Mouse (Mus musculus): ENCODE measurements around the gene Mapk7.

Mapk7 gene

DNA sequence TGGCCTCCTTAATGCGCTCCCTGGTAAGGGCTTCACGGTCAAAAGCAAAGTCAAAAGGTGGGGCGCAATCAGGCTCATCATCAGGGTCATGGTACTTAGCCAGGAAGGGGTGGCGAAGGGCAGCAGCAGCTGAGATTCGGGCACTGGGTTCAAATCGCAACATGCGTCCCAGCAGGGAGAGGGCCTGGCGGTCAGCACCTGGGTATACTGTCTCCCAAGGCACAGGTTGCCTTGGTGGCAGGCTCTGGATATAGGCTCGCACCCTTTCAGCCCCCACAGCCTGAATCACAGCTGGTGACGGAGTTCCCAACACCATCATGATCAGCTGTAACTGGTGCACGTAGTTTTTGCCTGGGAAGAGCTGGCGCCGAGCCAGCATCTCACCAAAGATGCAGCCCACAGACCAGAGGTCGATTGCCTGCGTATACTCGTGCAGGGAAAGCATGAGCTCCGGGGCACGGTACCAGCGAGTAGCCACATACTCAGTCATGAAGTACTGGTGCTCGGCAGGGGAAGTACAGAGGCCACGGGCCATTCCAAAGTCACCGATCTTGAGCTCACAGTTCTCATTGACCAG, 3.2 kb downstream of the Mapk7 start:
- no peak for DNase-seq (ENCODE audit: low spot score)

DNA sequence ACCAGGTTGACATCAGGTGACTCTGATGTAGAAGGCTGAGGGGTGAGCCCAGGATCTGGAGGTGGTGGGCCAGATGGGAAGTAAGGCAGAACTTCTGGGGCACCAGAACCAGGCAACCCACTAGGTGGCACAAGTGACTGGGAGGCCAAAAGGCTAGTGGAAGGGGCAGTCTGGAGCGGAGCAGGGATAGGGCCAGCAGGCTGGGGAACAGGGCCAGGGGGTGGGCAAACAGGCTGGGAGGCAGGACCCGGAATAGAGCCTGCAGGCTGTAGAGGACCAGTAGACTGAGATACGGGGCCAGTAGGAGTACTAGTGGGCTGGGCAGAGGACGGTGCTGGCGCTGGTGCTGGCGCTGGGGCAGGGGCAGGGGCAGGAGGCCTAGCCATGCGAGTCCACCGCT, 4.3 kb downstream of the Mapk7 start:
- no peak for DNase-seq (ENCODE audit: low spot score)

DNA sequence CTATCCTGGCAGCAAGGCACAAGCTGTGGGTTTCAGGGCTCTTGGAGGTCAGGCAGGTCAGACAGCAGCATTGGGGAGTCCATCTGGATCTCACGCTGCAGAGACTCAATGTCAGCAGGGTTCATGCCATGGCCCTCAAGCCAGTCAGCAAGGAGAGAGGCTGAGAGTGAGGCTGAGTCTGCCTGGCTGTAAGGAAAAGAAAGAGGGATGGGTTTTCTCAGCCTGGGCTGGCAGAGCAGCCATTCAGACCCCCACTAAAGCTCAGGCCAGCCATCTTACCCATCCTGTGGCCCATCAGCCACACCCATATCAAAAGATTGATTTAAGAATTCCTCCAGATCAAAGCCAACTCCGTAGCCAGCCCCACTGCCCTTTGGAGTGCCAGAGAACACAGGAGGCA, 5.1 kb downstream of the Mapk7 start:
- no peak for DNase-seq (ENCODE audit: low spot score)

DNA sequence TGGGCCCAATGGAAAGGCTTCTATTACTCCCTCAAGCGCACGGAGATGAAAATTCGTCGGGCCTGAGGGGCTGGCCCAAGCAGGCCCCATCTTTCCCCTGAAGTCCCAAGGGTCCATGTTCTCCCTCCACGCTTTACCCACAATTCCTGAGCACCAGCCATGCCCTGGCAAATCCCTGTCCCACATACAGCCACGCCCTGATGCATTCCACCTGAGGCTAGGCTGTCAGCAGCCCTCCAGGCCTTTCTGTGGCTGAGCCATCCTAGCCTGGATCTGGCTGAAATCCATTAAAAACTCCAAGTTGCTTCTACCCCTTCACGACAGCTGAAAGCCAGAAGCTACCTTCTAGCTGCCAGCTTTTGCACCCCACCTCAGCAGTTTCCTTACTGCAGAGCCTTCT, 6.3 kb downstream of the Mapk7 start:
- no peak for DNase-seq (ENCODE audit: low spot score)

DNA sequence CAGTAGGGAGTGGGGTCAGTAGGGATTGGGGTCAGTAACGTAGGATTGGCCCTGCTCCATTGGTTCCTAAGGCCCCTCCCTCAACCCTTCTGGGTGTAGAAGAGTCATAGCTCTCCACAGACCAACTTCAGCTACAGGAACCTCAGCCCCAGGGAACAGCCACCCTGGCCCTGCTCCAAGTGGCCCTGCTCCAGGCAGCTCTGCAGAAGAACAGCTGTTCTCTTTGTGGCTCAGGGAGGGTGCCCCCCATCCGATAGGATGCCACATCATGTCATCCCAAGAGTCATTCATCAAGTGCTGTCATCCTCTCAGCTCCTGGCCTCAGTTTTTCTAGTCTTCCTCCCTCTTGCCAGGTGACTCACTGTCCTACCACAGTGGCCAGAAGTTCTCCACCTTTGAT, 6.8 kb downstream of the Mapk7 start:
- no peak for DNase-seq (ENCODE audit: low spot score)

DNA sequence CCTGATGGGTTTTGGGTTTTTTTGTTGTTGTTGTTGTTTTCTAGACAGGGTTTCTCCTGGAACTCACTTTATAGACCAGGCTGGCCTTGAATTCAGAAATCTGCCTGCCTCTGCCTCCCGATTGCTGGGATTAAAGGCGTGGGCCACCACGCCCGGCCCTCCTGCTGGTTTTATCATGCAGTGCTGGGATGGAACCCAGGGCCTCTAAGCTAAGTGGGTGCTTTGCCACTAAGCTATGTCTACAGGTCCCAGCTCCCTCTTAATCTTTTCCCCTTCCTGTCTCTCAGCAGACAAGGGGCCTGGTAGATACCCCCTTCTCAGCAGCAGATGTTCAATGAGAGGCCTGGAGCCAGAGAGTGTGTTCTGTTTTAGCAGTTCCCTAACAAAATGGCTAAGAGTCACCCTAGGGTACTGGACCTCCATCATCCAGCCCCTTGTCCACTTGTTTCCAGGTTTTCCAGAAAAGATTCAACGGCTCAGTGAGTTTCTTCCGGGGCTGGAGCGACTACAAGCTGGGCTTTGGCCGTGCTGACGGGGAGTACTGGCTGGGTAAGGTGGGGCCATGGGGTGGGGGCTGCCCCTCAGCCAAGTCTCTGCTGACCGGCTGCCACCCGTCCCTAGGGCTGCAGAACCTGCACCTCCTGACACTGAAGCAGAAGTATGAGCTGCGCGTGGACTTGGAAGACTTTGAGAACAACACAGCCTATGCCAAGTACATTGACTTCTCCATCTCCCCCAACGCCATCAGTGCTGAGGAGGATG, 7.6 kb downstream of the Mapk7 start:
- no peak for DNase-seq (ENCODE audit: low spot score)

DNA sequence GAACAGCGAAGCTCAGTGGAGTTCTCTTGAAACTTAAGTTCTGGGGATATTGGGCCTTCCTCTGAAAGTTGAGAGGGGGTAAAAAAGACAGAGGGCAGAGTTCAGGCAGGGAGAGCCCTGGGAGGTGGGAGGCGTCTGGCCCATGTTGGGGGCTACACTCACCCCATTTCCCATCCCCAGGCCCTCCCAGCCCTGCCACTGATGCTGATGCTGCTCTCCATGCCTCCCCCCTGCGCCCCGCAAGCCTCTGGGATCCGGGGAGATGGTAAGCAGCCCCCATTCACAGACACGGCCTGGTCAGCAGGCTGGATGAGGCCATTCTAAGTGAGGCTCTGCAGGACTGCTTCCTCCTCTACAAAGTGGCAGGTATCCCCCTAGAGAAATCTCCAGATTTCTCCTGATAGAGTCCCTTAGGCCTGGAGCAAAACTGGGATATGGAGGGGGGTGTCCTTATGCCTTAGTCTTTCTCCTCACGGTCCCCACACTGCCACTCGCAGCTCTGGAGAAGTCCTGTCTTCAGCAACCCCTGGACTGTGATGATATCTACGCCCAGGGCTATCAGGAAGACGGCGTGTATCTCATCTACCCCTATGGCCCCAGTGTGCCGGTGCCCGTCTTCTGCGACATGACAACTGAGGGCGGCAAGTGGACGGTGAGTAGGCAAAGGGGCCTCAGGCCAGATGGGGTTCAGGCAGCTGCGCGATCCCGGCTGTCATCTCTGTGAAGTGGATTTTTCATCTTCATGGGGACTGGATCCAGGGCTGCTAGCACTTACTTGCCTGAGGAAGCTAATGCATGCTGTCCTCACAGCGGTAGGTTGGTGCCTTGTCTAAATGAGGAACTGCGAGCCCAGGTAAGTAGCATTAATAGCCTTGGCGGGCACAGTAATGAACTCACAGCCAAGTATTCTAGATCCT, 8.4 kb downstream of the Mapk7 start:
- DNase-seq (ENCODE audit: low spot score) = no peak

DNA sequence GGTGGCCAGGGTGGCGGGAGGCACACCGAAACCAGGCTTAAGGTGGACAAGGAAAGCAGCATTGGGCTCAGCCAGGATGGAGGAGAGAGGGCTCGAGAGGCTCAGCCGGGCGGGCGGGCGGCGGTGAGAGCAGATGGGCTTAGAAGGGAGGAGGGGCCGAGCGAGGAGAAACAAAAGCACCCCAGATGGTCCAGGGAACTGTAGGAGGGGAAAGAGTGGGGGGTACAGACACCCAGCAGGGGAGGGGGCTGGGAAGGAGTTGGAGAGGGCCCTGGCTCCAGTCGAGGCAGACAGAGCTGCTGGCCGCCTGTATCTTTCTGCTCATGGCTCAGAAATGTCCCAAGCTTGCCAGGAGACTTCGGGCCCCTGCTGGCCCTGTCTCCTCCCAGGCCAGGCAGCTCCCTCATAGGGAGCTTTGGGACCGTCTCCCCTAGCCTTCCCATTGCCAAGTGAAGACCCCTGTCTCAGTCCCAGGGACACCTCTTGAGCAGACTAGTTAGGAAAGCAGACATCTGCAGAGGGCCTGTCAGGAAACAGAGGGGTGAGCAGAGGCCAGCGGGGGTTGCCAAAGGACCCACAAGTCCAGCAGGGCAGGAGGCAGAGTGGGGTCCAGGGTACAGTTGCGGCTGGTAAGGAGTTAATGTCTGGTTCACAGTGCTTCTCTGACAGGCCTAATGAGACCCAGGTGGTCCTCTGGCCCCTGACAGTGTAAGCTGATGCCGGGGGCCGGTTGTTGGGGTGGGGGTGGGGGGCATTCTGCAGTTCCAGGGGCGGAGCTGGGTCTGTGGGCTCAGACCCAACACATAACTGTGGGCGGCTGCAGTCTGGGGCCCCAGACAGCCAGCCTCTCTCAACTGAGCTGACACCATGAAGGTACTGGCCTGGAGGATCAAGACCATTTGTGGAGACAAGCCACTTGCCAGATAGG, 9.3 kb downstream of the Mapk7 start, which contains the start of gene Mfap4:
Gene Mfap4 (plus strand): TSS at position 819 of the 928 bp plus-strand sequence.
- DNase-seq (ENCODE audit: low spot score) = no peak

DNA sequence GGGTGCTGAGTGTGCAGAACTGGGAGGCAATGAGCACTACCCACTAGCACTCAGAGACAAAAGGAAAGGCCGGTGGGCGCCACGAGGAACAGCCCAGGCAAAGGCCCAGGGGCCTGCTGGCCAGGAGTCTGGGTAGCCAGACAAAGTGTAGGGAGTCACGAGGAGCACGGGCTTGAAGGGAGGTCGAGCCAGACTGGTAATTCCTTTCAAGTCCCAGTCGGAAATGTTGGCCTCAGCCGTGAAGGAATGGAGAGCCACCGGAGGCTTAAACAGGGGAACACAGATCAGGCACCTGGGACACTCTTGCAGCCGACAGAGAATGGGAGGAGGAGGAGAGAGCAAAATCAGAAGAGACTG, 10.0 kb downstream of the Mapk7 start:
- no peak for DNase-seq (ENCODE audit: low spot score)

DNA sequence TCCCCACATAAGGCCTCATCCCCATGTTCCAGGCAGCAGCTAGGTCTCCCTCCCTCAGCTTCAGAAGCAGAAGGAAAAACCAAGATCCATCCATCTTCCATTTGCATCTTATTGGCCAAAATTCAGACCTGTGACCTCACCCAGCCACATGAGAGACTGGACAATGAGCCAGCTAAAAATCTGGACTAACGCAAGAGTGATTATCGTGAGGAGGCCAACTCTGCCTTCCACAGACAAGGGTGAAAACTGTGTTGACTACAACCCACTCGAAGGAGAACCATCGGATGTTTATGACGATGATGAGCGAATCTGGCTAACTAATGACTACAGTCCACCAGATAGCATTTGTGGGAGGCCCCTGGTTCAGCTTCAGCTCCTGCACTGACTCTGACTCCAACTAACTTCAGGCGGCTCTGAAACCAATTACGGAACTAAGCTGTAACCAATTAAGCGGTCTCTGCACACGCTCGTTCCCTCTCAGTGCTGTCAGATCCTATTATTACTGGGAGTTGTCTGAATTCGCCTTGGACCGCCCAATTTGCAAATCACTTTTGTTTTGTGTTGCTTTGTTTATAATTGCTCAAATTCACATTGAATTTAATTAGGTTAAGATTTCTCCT, 10.9 kb downstream of the Mapk7 start:
- no peak for DNase-seq (ENCODE audit: low spot score)

DNA sequence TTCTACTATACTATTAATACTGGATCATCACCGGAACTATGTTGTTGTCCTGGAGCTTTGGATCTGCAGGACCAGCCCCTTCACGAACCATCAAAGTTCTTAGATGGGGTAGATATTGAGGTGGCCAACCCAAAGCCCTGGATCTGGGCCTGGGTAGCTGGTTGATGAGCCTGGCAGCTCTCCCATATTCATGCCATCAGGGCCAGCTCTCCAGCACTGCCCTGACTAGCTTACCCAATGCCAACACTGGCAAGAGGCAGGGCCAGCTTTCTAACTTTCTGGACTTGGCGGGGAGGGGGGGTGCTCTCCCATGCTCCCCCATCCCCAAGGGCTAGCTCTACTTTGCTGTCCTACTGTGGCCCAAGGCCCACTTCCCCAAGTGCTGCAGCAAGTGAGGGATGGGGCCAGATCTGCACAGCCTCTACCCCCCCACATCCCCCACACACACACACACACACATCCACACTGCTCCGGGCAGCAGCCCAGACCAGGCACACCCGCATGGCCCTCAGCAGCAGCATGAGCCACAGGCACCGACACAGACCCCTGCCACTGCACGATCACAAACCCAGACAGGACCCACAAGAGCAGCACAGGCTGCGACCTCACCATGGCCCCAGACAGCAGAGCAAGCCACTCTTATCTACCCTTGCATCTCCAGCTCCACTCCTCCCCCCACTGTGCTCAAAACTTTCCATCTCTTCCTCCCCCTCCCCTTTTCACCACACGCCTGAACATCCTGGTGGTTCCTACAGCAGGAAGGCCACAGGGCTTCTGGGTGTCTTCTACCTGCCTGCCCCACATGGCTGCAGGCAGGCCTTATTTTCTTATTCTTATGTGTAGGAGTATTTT, 12.7 kb downstream of the Mapk7 start:
- no peak for DNase-seq (ENCODE audit: low spot score)

DNA sequence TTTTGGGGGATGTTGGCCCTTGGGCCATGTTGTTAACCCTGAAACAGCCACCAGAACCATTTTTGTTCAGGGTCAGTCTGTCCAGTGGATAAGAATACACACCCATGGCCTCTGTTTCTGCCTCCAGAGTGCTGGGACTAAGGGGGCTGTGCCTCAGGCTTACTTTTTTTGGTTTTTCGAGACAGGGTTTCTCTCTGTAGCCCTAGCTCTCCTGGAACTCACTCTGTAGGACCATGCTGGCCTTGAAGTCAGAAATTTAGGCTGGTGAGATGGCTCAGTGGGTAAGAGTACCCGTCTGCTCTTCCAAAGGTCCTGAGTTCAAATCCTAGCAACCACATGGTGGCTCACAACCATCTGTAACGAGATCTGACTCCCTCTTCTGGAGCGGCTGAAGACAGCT, 15.4 kb downstream of the Mapk7 start:
- DNase-seq (ENCODE audit: low spot score) = no peak

DNA sequence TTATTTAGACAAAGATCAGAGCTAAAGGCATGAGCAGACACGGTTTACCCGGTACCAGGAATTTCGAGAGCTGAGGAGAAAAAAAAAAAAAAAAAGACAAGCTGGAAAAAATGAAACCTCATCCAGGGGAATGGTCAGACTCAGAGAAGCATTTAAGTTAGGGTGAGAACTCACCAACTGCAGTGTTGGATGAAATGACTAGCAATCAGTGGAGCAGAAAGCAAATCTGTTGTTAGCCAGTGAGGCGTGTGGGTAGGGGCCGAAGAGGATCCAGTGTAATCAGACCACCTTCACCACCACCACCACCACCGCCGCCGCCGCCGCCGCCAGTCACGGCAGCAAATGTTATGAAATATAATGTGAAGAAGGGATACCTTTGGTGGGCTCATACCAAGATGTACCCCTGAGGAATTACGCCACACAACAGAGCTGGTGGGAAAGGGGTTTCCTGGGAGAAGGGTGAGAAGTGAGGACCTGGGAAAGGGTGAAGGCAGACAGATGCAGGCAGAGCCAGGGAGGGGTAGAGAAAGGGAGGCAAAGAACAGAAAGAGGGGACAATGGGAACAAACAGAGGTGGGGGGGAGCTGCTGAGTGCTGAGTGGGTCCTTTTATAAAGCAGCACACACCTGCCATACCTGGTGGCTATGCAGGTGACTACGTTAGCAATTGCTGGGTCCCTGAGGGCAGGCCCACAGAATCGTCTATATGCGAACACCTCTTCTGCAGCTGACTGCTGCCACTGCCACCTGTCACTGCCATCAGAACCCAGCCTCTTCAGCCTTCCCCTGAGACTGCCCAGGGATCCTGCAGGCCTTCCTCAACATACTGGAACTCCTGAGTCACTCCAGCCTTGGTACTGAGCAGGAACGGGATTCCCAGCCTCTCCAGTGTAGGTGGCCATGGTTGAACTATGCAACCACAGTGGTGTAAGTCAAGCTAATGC, 16.4 kb downstream of the Mapk7 start:
- no peak for DNase-seq (ENCODE audit: low spot score)

DNA sequence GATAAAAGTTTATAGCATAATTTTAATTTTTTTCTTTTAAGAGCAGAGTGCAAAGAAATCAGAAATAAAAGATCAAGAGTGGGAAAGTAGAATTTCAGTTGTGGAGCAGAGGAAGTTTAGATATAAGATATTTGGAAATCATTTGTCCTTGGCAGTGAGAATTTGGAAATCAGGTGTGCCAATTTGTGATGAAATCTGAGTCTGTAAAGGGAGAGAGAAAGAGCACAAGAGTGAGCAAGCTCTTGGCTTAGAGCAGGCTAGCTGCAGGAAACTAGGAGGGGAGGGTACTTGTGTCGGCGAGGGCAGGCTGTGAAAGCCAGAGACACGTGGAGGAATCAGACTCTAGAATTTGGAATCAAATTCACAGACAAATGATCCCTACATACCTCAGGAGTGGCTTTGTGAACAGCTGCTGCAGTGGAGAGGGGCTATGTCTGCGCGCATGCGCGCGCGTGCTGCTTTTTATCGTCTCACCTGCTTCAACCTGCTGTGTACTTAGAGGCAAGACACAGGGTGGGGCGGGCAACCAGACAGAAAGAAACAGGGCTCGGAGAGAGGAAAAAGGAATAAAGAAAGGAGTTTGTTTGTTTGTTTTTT, 17.3 kb downstream of the Mapk7 start:
- no peak for DNase-seq (ENCODE audit: low spot score)

DNA sequence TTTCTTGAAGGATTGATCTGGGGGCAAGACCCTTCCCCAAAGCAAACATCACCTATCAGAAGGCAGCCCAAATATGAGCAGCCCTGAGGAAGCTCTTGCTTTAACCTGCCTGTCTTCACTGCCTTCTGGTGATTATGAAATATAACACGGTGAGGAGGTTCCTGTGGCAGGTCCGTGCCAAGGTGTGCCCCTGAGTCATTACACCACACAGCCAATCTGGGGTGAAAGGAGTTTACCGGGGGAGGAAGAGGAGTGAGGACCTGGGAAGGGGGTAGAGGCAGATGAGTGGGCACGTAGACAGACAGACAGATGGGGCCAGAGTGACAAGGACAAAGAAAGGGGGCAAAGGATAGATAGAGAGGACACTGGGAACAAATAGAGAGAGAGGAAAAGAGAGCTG, 20.6 kb downstream of the Mapk7 start:
- no peak for DNase-seq (ENCODE audit: low spot score)

DNA sequence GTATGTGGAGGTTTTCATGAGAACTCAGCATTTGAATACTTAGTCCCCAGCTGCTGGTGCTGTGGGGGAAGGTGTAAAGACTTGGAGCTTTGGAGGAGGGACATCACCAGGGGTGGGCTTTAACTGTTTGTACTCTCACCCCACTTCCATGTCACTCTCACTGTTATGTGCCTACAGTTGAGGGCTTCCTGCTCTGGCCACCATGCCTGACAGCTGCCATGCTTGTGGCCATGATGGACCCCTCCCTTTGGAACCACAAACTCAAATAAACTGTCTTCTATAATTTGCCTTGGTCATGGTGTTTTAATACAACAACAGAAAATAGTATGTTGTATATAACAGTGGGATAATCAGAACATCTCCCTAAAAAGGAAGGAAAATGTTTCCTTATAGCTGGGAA, 23.3 kb downstream of the Mapk7 start:
- DNase-seq (ENCODE audit: low spot score) = no peak

DNA sequence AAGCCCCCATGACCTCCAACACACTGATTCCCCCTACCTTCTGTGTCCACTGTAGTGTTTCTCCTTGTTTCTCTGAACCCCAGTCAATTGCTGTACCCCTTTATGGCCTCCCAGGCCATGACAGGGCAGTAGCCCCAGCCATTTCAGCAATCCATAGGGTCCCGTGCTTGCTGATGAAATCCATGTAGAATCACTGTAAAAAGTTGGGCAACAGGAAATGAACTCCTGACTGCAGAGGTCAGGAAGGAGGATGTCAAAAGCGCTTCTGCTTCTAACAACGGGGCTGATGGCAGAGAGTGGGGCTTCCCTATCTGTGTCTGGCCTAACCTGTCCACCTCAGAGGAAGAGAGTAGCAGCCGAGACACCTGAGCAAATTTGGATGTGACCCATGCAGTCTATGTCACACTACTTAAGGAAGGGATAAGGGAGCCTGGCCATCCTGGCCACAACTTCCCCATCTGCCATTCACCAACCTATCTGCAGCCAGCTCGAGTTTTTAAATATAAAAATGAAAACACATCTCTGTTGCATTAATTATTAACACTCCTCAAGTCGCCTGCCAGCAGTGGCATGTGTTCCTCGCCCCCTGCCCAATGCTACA, 24.8 kb downstream of the Mapk7 start:
- DNase-seq (ENCODE audit: low spot score) = no peak

DNA sequence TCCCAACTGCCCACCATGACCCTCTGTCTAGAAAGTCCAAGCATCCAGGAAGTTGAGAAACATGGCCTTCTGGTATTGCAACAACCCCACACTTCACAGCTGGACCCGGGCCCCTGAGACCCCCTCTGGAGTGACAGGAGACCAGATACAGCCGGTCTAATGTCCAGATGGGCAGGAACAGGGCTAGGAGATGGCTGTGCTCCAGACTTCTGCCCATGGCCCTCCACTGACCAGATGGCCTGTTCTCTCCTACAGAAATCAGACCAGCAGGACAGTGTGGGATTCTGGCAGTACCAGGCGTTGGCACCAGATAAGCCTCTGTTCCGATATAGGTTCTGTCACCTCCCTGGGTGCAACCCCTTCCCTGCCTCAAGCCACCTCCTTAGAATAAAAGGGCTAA, 25.7 kb downstream of the Mapk7 start:
- DNase-seq (ENCODE audit: low spot score) = no peak

DNA sequence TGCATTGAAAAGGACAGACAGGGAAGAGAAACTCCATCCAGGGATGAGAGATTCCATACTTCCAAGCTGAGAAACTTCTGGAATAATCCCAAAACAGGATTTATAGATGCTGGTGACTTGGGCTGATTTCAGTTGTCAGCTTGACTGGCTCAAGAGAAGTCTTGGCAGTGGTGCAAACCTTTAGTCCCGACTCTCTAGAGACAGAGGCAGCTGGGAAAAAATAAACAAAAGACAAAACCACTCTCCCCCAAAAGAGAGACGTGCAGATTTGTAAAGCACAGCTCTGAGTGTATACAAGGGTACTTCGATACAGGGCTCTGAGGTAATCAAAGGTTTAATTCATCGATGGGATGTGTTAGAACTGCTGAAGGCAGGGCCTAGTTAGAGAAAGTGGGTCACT, 28.8 kb downstream of the Mapk7 start:
- no peak for DNase-seq (ENCODE audit: low spot score)

All from c-Kit-positive CD71-positive TER-119-positive erythroid progenitor cells, embryonic 14.5 days (primary cell).